Mouse (Mus musculus) midbrain, embryonic 10.5 days (tissue): Measurements from ENCODE around the gene Gm11168. TPM values are rescaled to one million over a fixed set of nuclear protein-coding genes. Genes with fewer than 3 reads are reported as not detected.
"Not testable (repeated sequence)": the region's sequence is repeated elsewhere in the genome, so short reads cannot be mapped to it uniquely, and the experiment has no call there.

Experiments used
- DNase-seq: peaks from one replicate; pipeline ENCODE4 v3.0.0-alpha.2; 2017; ENCODE audit warnings: low spot score
- H3K27ac ChIP-seq: fragments of 300-500 bp; sonication (generic); replicated peaks from 2 replicates; pipeline ENCODE4 v1.5.1; 2016; ENCODE audit warnings: mild to moderate bottlenecking
- H3K27me3 ChIP-seq: fragments of 300-500 bp; sonication (generic); 2 replicates; pipeline ENCODE4 v1.6.1; 2016; ENCODE audit warnings: low read depth, mild to moderate bottlenecking; ENCODE audit not compliant: poor library complexity, severe bottlenecking
- H3K36me3 ChIP-seq: fragments of 300-500 bp; sonication (generic); 2 replicates; pipeline ENCODE4 v1.6.1; 2016; ENCODE audit warnings: mild to moderate bottlenecking, moderate library complexity
- H3K4me1 ChIP-seq: fragments of 300-500 bp; sonication (generic); 2 replicates; pipeline ENCODE4 v1.6.1; 2016
- H3K4me3 ChIP-seq: fragments of 300-500 bp; sonication (generic); 2 replicates; pipeline ENCODE4 v1.5.1; 2016; ENCODE audit warnings: mild to moderate bottlenecking, moderate library complexity
- H3K9me3 ChIP-seq: fragments of 300-500 bp; sonication (generic); replicated peaks from 2 replicates; pipeline ENCODE4 v1.6.1; 2016; ENCODE audit warnings: mild to moderate bottlenecking
- WGBS: fragments of 180-500 bp; shearing (Covaris S2); methylation state at CpG from one replicate; pipeline ENCODE4 v1.1.7; 2016; 5-methylcytosine and 5-hydroxymethylcytosine counted together
- polyA plus RNA-seq: library from polyadenylated mRNA; unstranded; fragments of >200 nt; fragmentation: Nextera tagmentation; extraction: Ambion mirVana; gene quantifications from 2 replicates; pipeline ENCODE4 v1.2.1, GENCODE M21; 2016

Gm11168 gene
- polyA plus RNA-seq: not detected in 2 replicates

- H3K27ac ChIP-seq, H3K36me3 ChIP-seq, H3K27me3 ChIP-seq, H3K4me3 ChIP-seq, DNase-seq, H3K9me3 ChIP-seq, H3K4me1 ChIP-seq: not testable (repeated sequence)
- WGBS: 77% methylated on average over 6 of the region's 14 CpGs
Observed at GRCm38 (mm10) chr9:3002794-3003396, at the start of gene Gm11168. TSS of gene Gm11168 (plus strand) at chr9:3003346.

GRCm38 (mm10) chr9:3000445-3000972 lies 2.6 kb upstream of the Gm11168 start, which contains the start of gene Gm10722:
TSS of gene Gm10722 (plus strand) at chr9:3000922.
- not testable (repeated sequence) for H3K4me1 ChIP-seq, H3K27me3 ChIP-seq, H3K4me3 ChIP-seq, H3K36me3 ChIP-seq, H3K27ac ChIP-seq, H3K9me3 ChIP-seq
- 74% methylated on average over 12 of the region's 12 CpGs for WGBS
- peak; percentile 44 for DNase-seq

DNA sequence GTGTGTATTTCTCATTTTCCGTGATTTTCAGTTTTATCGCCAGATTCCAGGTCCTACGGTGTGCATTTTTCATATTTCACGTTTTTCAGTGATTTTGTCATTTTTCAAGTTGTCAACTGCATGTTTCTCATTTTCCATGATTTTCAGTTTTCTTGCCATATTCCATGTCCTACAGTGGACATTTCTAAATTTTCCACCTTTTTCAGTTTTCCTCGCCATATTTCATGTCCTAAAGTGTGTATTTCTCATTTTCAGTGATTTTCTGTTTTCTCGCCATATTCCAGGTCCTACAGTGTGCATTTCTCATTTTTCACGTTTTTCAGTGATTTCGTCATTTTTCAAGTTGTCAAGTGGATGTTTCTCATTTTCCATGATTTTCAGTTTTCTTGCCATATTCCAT lies 2.1 kb upstream of the Gm11168 start:
- not testable (repeated sequence) for H3K4me3 ChIP-seq, H3K27ac ChIP-seq, H3K36me3 ChIP-seq, H3K9me3 ChIP-seq, H3K27me3 ChIP-seq, DNase-seq, H3K4me1 ChIP-seq
- 64% methylated on average over 8 of the region's 8 CpGs for WGBS

DNA sequence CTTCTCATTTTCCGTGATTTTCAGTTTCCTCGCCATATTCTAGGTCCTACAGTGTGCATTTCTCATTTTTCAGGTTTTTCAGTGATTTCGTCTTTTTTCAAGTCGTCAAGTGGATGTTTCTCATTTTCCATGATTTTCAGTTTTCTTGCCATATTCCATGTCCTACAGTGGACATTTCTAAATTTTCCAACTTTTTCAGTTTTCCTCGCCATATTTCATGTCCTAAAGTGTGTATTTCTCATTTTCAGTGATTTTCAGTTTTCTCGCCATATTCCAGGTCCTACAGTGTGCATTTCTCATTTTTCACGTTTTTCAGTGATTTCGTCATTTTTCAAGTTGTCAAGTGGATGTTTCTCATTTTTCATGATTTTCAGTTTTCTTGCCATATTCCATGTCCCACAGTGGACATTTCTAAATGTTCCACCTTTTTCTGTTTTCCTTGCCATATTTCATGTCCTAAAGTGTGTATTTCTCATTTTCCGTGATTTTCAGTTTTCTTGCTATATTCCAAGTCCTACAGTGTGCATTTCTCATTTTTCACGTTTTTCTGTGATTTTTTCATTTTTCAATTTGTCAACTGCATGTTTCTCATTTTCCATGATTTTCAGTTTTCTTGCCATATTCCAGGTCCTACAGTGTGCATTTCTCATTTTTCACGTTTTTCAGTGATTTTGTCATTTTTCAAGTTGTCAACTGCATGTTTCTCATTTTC lies 1.0 kb upstream of the Gm11168 start:
- not testable (repeated sequence) for H3K9me3 ChIP-seq, H3K36me3 ChIP-seq, H3K27me3 ChIP-seq, H3K27ac ChIP-seq, H3K4me3 ChIP-seq, H3K4me1 ChIP-seq
- 69% methylated on average over 9 of the region's 11 CpGs for WGBS
- DNase-seq: peak; percentile 56

DNA sequence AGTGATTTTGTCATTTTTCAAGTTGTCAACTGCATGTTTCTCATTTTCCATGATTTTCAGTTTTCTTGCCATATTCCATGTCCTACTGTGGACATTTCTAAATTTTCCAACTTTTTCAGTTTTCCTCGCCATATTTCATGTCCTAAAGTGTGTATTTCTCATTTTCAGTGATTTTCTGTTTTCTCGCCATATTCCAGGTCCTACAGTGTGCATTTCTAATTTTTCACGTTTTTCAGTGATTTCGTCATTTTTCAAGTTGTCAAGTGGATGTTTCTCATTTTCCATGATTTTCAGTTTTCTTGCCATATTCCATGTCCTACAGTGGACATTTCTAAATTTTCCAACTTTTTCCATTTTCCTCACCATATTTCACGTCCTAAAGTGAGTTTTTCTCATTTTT lies 3.0 kb downstream of the Gm11168 start:
- not testable (repeated sequence) for H3K27me3 ChIP-seq, H3K4me1 ChIP-seq, H3K36me3 ChIP-seq, H3K27ac ChIP-seq, H3K4me3 ChIP-seq, DNase-seq
- WGBS: 71% methylated on average over 1 of the region's 5 CpGs
- H3K9me3 ChIP-seq: peaks cover 12% of the 10 kb centered on the region

GRCm38 (mm10) chr9:3006636-3007035 lies 3.5 kb downstream of the Gm11168 start:
- not testable (repeated sequence) for DNase-seq, H3K27me3 ChIP-seq, H3K4me3 ChIP-seq, H3K27ac ChIP-seq, H3K36me3 ChIP-seq, H3K4me1 ChIP-seq
- peaks cover 12% of the 10 kb centered on the region for H3K9me3 ChIP-seq
- WGBS: 72% methylated on average over 8 of the region's 8 CpGs

- H3K36me3 ChIP-seq, H3K4me1 ChIP-seq, H3K4me3 ChIP-seq, H3K27me3 ChIP-seq, H3K9me3 ChIP-seq, H3K27ac ChIP-seq: not testable (repeated sequence)
- WGBS: 78% methylated on average over 8 of the region's 9 CpGs
- peak; percentile 18 for DNase-seq
Observed at GRCm38 (mm10) chr9:3007272-3007671, 4.1 kb downstream of the Gm11168 start.

DNA sequence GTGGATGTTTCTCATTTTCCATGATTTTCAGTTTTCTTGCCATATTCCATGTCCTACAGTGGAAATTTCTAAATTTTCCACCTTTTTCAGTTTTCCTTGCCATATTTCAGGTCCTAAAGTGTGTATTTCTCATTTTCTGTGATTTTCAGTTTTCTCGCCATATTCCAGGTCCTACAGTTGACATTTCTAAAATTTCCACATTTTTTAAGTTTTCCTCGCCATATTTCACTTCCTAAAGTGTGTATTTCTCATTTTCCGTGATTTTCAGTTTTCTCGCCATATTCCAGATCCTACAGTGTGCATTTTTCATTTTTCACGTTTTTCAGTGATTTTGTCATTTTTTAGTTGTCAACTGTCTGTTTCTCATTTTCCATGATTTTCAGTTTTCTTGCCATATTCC lies 6.2 kb downstream of the Gm11168 start:
- WGBS: no CpG with 5 or more reads among the region's 5 CpGs
- H3K27ac ChIP-seq, H3K4me1 ChIP-seq, H3K27me3 ChIP-seq, H3K4me3 ChIP-seq, H3K9me3 ChIP-seq, H3K36me3 ChIP-seq, DNase-seq: not testable (repeated sequence)

GRCm38 (mm10) chr9:3012054-3012621 lies 9.0 kb downstream of the Gm11168 start:
- H3K36me3 ChIP-seq, H3K27me3 ChIP-seq, H3K4me3 ChIP-seq, H3K4me1 ChIP-seq, H3K27ac ChIP-seq, H3K9me3 ChIP-seq, DNase-seq: not testable (repeated sequence)
- WGBS: 82% methylated on average over 3 of the region's 7 CpGs

- not testable (repeated sequence) for H3K9me3 ChIP-seq, H3K4me3 ChIP-seq, H3K36me3 ChIP-seq, H3K27me3 ChIP-seq, H3K27ac ChIP-seq, DNase-seq, H3K4me1 ChIP-seq
- no CpG with 5 or more reads among the region's 11 CpGs for WGBS
Observed at GRCm38 (mm10) chr9:3012733-3013279, 9.7 kb downstream of the Gm11168 start, which contains the start of gene Gm10721. TSS of gene Gm10721 (plus strand) at chr9:3013140.

DNA sequence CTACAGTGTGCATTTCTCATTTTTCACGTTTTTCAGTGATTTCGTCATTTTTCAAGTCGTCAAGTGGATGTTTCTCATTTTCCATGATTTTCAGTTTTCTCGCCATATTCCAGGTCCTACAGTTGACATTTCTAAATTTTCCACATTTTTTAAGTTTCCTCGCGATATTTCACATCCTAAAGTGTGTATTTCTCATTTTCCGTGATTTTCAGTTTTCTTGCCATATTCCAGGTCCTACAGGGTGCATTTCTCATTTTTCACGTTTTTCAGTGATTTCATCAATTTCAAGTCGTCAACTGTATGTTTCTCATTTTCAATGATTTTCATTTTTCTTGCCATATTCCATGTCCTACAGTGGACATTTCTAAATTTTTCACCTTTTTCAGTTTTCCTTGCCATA lies 12.2 kb downstream of the Gm11168 start, which contains the start of gene Gm10720:
Gene Gm10720, plus strand, starts transcription at position 301 of the 400 bp plus-strand sequence.
- H3K4me1 ChIP-seq, H3K27ac ChIP-seq, H3K9me3 ChIP-seq, DNase-seq, H3K27me3 ChIP-seq, H3K36me3 ChIP-seq, H3K4me3 ChIP-seq: not testable (repeated sequence)
- 64% methylated on average over 5 of the region's 9 CpGs for WGBS

GRCm38 (mm10) chr9:3015896-3016295 lies 12.8 kb downstream of the Gm11168 start:
- not testable (repeated sequence) for H3K27ac ChIP-seq, H3K4me1 ChIP-seq, H3K36me3 ChIP-seq, H3K4me3 ChIP-seq, H3K9me3 ChIP-seq, H3K27me3 ChIP-seq, DNase-seq
- 72% methylated on average over 6 of the region's 6 CpGs for WGBS

- DNase-seq, H3K9me3 ChIP-seq, H3K27ac ChIP-seq, H3K4me3 ChIP-seq, H3K27me3 ChIP-seq, H3K36me3 ChIP-seq, H3K4me1 ChIP-seq: not testable (repeated sequence)
- 50% methylated on average over 1 of the region's 9 CpGs for WGBS
Observed at GRCm38 (mm10) chr9:3017108-3017507, 14.0 kb downstream of the Gm11168 start, which contains the start of gene Gm10719. TSS of gene Gm10719 (plus strand) at chr9:3017408.
